Mouse (Mus musculus): ENCODE measurements around the gene Lama2.

Lama2 gene

GRCm38 (mm10) chr10:27384636-27385035 lies 234.9 kb downstream of the Lama2 start:
- no peak for DNase-seq (ENCODE audit: low read depth)

- no peak for DNase-seq (ENCODE audit: low read depth)
Measured at GRCm38 (mm10) chr10:27382887-27383609, 236.5 kb downstream of the Lama2 start.

GRCm38 (mm10) chr10:27378286-27378685 lies 241.3 kb downstream of the Lama2 start:
- no peak for DNase-seq (ENCODE audit: low read depth)

- no peak for DNase-seq (ENCODE audit: low read depth)
Measured at GRCm38 (mm10) chr10:27344278-27344677, 275.3 kb downstream of the Lama2 start.

GRCm38 (mm10) chr10:27322410-27322990 lies 297.1 kb downstream of the Lama2 start:
- DNase-seq (ENCODE audit: low read depth), result no peak

- DNase-seq (ENCODE audit: low read depth), result no peak
Measured at GRCm38 (mm10) chr10:27307444-27307843, 312.1 kb downstream of the Lama2 start.

GRCm38 (mm10) chr10:27305301-27305700 lies 314.3 kb downstream of the Lama2 start:
- no peak for DNase-seq (ENCODE audit: low read depth)

GRCm38 (mm10) chr10:27285098-27285860 lies 334.3 kb downstream of the Lama2 start:
- DNase-seq (ENCODE audit: low read depth), result no peak

GRCm38 (mm10) chr10:27267432-27267831 lies 352.1 kb downstream of the Lama2 start:
- DNase-seq (ENCODE audit: low read depth), result no peak

GRCm38 (mm10) chr10:27265812-27266211 lies 353.7 kb downstream of the Lama2 start:
- no peak for DNase-seq (ENCODE audit: low read depth)

- DNase-seq (ENCODE audit: low read depth), result no peak
Measured at GRCm38 (mm10) chr10:27264713-27265112, 354.8 kb downstream of the Lama2 start.

- no peak for DNase-seq (ENCODE audit: low read depth)
Measured at GRCm38 (mm10) chr10:27249741-27250140, 369.8 kb downstream of the Lama2 start.

GRCm38 (mm10) chr10:27234755-27235154 lies 384.8 kb downstream of the Lama2 start:
- DNase-seq (ENCODE audit: low read depth), result no peak

GRCm38 (mm10) chr10:27233577-27233976 lies 386.0 kb downstream of the Lama2 start:
- no peak for DNase-seq (ENCODE audit: low read depth)

- DNase-seq (ENCODE audit: low read depth), result no peak
Measured at GRCm38 (mm10) chr10:27223815-27224375, 395.7 kb downstream of the Lama2 start.

- no peak for DNase-seq (ENCODE audit: low read depth)
Measured at GRCm38 (mm10) chr10:27222639-27223315, 396.8 kb downstream of the Lama2 start.

- DNase-seq (ENCODE audit: low read depth), result no peak
Measured at GRCm38 (mm10) chr10:27219698-27220097, 399.9 kb downstream of the Lama2 start.

GRCm38 (mm10) chr10:27207320-27207719 lies 412.2 kb downstream of the Lama2 start:
- no peak for DNase-seq (ENCODE audit: low read depth)

- no peak for DNase-seq (ENCODE audit: low read depth)
Measured at GRCm38 (mm10) chr10:27198443-27198842, 421.1 kb downstream of the Lama2 start.

GRCm38 (mm10) chr10:27193986-27194908 lies 425.3 kb downstream of the Lama2 start:
- DNase-seq (ENCODE audit: low read depth), result no peak
